Mouse (Mus musculus): ENCODE measurements around the gene Gbp2.
A peak's percentile ranks its signal among the peaks of the same experiment; 100 is the strongest.
"Not testable (repeated sequence)": the region's sequence is repeated elsewhere in the genome, so short reads cannot be mapped to it uniquely, and the experiment has no call there.

Gbp2 gene

DNA sequence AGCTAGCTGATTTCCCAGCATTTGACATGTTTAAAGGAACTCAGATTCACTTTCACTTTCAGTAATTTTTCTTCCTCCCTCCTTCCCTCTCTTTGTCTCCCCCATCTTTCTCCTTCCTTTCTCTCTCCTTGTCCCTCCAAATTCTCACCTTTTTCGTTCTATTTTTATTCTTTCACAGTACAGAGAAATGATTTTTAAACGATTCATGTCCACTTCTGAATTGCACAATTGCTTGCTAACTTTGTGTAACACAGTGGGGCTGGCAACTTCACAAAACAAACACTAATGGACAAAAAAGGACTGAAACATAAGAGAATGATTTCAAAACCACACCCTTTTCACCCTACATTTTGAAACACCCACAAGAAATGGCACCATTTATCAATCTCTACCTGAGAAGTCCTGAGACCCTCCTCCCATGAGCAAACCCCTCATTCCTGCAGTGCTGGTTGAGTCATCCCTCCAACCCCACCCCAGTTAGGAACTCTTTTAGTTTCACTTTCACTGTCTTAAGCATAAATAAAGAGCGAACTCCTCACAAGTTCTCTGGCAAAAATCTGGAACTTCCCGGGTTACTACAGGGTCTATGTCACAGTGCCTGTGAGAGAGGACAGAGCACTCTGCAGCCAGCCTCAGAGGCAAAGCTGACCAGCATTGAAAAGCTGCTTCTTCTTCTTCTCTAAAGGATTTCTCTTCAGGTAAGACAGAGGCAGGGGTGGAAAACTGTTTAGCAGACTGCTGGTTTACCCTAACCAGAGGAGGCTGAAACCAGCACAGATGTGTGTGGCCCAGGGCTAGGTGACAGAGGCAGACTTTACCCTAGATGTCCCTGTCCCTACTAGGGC lies at the start of gene Gbp2:
Gene Gbp2 (plus strand): TSS at position 492 of the 845 bp plus-strand sequence.
- DNase-seq: no peak

DNA sequence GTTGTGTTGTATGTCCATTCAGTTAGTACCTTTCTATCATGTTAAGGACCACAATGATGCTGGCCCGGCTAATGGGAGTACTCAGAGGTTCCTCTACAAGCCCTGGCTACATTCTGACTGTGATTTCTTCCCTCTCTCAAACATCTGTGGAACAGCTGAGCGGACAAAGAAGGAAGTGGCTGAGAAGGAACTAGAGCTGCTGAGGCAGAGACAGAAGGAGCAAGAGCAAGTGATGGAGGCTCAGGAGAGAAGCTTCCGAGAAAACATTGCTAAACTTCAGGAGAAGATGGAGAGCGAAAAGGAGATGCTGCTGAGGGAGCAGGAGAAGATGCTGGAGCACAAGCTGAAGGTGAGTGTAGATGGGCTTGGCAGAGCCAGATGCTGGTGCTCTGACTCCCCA lies 49.7 kb upstream of the Gbp2 start:
- no peak for DNase-seq

- DNase-seq: no peak
These were observed 43.3 kb upstream of the Gbp2 start for GRCm38 (mm10) chr3:142577108-142577507.

DNA sequence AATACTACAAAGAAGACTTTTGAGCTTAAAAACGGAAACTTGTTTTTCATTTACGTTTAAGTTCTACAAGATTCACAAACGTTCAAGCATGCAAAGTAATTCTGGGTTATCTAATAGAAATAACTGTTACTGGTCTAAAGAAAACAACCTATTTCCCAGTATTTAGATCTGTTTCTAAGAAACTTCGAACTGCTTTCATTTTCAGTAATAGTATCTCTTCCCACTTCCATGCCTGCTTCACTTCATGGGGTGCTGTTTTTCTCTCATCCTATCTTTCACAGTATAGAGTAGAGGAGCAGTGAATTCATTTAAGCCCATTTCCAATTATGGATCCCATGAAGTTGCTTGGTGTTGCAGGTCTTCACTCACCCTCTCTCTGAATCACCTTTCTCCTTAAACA lies 42.1 kb upstream of the Gbp2 start:
- DNase-seq: no peak

DNA sequence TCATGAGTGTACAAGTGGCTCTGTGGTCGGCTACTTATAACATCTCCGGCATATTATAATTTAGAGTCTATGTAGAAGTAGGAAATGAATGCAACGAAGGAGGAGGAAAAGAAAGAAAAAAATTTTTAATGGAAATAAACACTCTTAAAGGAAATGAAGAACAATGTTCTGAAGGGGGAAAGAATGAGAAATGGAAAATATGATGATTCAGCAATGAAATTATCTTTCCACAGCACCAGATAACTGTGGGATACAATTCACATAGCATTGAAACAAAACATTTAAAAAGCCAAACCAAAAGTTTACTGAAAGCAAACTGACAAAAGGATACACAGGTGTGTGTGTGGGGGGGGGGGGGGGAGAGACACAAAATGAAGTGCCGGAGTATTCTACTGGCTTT lies 37.3 kb upstream of the Gbp2 start:
- no peak for DNase-seq

DNA sequence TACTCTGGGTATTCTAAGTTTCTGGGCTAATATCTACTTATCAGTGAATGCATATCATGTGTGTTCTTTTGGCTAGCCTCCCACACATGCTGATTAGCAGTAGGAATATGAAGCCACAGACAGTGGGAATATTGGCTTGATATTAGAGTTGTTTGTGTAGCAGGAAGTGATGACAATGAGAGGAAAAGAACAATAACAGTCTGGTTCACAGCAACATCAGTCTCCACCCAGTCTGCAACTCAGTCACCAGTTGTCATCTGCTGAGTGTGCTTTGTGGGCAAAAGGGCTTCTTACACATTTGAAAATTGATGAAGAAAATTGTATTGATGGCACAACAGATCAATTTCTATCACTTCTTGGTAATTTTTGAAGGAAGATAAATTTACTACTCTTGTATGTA lies 33.0 kb upstream of the Gbp2 start:
- DNase-seq: no peak

DNA sequence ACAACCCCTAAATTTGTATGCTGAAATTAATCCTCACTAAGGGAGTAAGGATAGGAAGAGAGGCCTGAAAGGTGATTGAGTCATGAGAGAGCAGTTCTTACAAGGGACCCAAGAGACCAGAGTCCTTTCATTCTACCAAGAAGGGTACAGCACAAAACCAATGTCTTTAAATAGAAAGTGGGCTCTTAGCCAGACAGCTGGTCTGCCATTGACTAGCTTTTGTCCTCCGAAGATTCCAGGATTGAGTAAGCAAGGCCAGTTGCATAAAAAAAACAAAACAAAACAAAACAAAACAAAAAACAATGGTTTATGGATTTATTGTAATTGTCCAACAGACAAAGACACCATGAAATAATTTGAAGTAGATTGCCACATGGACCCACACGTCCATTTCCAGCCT lies 31.5 kb upstream of the Gbp2 start:
- DNase-seq: no peak

DNA sequence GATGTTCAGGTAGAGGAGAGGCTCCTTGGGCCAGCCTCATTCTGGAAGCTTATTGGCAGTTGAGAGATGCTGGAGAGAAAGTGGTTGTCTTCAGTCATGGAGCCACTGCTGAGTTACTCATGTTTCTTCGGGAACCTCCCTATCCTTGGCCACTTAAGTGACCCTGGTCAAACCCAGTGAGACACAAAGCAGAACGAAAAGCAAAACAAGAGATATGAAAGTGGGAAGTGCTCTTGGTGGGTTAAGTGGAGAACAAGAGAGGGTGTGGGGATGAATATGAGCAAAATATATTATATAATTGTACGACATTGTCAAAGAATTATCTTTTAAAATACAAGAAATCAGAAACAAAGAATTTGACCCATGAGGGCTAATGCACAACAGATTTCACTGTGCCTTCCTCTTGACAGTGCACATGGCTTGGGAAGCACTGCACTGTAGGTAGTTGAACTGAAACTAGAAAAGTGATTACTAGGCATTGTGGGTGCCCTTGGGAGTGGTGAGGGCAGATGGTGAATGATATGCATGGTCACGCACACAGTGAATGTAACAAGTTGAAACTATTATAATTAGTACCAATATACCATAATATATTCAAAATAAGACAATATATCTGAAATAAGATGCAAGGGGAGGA lies 29.9 kb upstream of the Gbp2 start:
- no peak for DNase-seq

DNA sequence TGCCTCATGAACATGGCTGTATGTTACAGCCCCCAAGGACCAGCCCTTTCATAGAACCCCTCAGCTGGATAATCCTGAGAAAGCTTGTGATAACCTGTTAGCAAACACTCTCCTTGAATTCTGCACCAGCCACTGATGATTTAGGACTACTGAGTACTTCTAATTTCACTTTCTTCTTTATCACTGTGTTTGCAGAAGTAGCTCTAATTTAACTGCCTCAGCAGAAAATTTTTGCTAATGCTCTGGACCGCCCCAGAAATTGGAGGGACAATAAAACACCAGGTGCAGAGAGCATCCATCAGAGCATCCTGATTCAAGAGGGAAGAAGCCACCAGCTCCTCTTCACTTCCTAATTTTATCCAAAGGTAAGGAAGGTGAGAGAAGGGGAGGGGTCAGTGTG lies 25.9 kb upstream of the Gbp2 start, which contains the start of gene Gbp2b:
Gene Gbp2b (plus strand): TSS at position 301 of the 400 bp plus-strand sequence.
- no peak for DNase-seq

GRCm38 (mm10) chr3:142597923-142598322 lies 22.5 kb upstream of the Gbp2 start:
- no peak for DNase-seq

GRCm38 (mm10) chr3:142601675-142602074 lies 18.7 kb upstream of the Gbp2 start:
- no peak for DNase-seq

- DNase-seq: no peak
These were observed 1.7 kb upstream of the Gbp2 start for GRCm38 (mm10) chr3:142618658-142619057.

GRCm38 (mm10) chr3:142619606-142620005 lies 796 bp upstream of the Gbp2 start:
- no peak for DNase-seq

DNA sequence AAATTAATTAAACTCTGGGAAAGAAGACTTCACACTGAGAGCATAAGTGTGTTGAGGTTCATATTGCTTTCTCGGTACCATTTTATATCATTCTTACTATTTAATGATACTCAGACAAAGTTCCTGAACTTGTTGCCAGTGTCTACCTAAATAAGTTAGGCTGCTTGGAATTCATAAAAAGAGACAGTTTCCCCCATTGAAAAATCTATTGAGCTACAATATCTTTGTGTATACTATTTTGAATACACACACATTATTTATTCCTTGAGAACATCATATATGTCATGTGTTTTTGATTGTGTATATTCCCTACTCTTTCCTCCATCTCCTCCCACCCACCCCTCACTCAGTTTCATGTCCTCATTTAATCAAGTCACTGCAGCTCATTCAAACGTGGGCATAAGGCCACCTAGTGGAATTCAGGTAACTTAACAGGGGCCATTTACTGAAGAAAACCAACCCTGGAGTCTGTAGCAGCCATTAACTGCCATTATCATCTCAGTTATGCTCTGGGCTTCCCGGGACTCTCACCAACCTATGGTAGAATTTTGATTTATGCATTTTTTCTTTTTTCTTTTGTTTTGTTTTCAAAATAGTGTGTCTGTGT lies 657 bp downstream of the Gbp2 start:
- no peak for DNase-seq

GRCm38 (mm10) chr3:142630385-142630784 lies 10.0 kb downstream of the Gbp2 start:
- no peak for DNase-seq

- peak; percentile 40 for DNase-seq
These were observed 19.8 kb downstream of the Gbp2 start for GRCm38 (mm10) chr3:142640201-142640600.

DNA sequence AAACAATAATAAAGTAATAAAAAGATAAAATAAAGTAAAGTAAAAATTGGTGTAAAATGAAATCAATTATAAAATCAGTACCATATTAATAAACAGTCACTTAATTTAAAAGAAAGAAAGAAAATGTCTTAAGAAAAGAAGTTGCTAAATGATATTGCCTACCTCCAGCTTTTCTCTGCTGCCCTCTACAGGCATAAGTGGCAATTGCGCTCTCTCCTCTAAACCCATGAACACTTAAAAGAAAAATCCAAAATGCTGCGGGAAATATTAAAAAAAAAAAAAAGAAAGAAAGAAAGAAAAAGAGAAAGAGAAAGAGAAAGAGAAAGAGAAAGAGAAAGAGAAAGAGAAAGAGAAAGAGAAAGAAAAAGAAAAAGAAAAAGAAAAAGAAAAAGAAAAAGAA lies 25.5 kb downstream of the Gbp2 start:
- peak; percentile 62 for DNase-seq

- DNase-seq: not testable (repeated sequence)
These were observed 27.4 kb downstream of the Gbp2 start for GRCm38 (mm10) chr3:142647836-142648235.

GRCm38 (mm10) chr3:142650205-142650604 lies 29.8 kb downstream of the Gbp2 start:
- DNase-seq: no peak

- no peak for DNase-seq
These were observed 44.3 kb downstream of the Gbp2 start for GRCm38 (mm10) chr3:142664723-142665122.

GRCm38 (mm10) chr3:142674607-142675006 lies 54.2 kb downstream of the Gbp2 start:
- no peak for DNase-seq

Measured in right cerebral cortex, adult 18-20 months (tissue).